Mouse (Mus musculus) layer of hippocampus, adult 11-12 months (tissue): ENCODE measurements around the gene Pdzd2.

Experiments
- DNase-seq: peaks from one replicate; pipeline ENCODE4 v3.0.0; 2022; ENCODE audit warnings: low spot score

Pdzd2 gene

GRCm38 (mm10) chr15:12623521-12623920 is 116.2 kb downstream of the Pdzd2 start:
- no peak for DNase-seq

GRCm38 (mm10) chr15:12622701-12623100 is 117.0 kb downstream of the Pdzd2 start:
- no peak for DNase-seq

- DNase-seq, result no peak
Observed at GRCm38 (mm10) chr15:12622093-12622643, 117.6 kb downstream of the Pdzd2 start.

- no peak for DNase-seq
Observed at GRCm38 (mm10) chr15:12619273-12619672, 120.5 kb downstream of the Pdzd2 start.

- DNase-seq, result peak; percentile 15
Observed at GRCm38 (mm10) chr15:12617651-12618050, 122.1 kb downstream of the Pdzd2 start.

GRCm38 (mm10) chr15:12617220-12617619 is 122.5 kb downstream of the Pdzd2 start:
- DNase-seq, result no peak

GRCm38 (mm10) chr15:12614944-12615878 is 124.5 kb downstream of the Pdzd2 start:
- DNase-seq, result no peak

- DNase-seq, result peak; percentile 26
Observed at GRCm38 (mm10) chr15:12614011-12614410, 125.7 kb downstream of the Pdzd2 start.

- no peak for DNase-seq
Observed at GRCm38 (mm10) chr15:12612944-12613675, 126.6 kb downstream of the Pdzd2 start.

GRCm38 (mm10) chr15:12608090-12608489 is 131.6 kb downstream of the Pdzd2 start:
- no peak for DNase-seq

- no peak for DNase-seq
Observed at GRCm38 (mm10) chr15:12606306-12606705, 133.4 kb downstream of the Pdzd2 start.

- DNase-seq, result no peak
Observed at GRCm38 (mm10) chr15:12605239-12605993, 134.3 kb downstream of the Pdzd2 start.

- no peak for DNase-seq
Observed at GRCm38 (mm10) chr15:12603674-12604073, 136.1 kb downstream of the Pdzd2 start.

- DNase-seq, result no peak
Observed at GRCm38 (mm10) chr15:12593094-12593493, 146.6 kb downstream of the Pdzd2 start.

GRCm38 (mm10) chr15:12592628-12593027 is 147.1 kb downstream of the Pdzd2 start:
- no peak for DNase-seq

GRCm38 (mm10) chr15:12588661-12589060 is 151.1 kb downstream of the Pdzd2 start:
- no peak for DNase-seq

GRCm38 (mm10) chr15:12586852-12587424 is 152.8 kb downstream of the Pdzd2 start:
- DNase-seq, result no peak

- peak; percentile 73 for DNase-seq
Observed at GRCm38 (mm10) chr15:12586154-12586553, 153.6 kb downstream of the Pdzd2 start.

GRCm38 (mm10) chr15:12583051-12583450 is 156.7 kb downstream of the Pdzd2 start:
- no peak for DNase-seq

- no peak for DNase-seq
Observed at GRCm38 (mm10) chr15:12582471-12582870, 157.3 kb downstream of the Pdzd2 start.

GRCm38 (mm10) chr15:12579196-12579595 is 160.5 kb downstream of the Pdzd2 start:
- DNase-seq, result no peak

GRCm38 (mm10) chr15:12578276-12578675 is 161.4 kb downstream of the Pdzd2 start:
- DNase-seq, result peak; percentile 72
